Mouse (Mus musculus): ENCODE data around the gene Fam222b. TPM values are rescaled to one million over a fixed set of nuclear protein-coding genes. Genes with fewer than 3 reads are reported as not detected.
"Not testable (repeated sequence)": the region's sequence is repeated elsewhere in the genome, so short reads cannot be mapped to it uniquely, and the experiment has no call there.

The Fam222b gene
- polyA plus RNA-seq, 1 experiment from 2014 or later: 21.8 TPM

DNA sequence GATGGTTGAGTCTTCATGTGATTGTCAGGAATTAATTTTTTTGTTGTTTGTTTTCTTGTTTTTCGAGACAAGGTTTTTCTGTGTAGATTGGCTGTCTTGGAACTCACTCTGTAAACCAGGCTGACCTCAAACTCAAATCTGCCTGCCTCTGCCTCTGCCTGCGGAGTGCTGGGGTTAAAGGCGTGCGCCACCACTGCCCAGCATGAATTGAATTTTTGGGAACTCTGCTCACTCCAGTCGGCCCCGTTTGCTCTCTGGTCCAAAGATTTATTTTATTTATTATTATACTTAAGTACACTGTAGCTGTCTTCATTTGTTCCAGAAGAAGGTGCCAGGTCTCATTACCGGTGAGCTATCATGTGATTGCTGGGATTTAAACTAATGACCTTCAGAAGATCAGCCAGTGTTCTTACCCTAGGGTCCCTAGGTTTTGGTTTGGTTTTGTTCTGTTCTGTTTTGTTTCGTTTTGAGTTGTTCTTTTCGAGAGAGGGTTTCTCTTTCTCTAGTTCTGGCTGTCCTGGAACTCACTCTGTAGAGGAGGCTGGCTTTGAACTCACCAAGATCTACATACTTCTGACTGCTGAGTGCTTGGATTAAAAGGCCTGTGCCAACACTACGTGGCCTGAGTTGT lies 89.5 kb downstream of the Fam222b start:
- Histone ChIP-seq H3K4me2 (ENCODE audit: low read length) (peak overlapping the region; percentile 51), H3K36me3 (ENCODE audit: control insufficient read depth, insufficient read depth, low read length) (peaks cover 12% of the 10 kb centered on the region), H3K27me3 (replicated peaks; ENCODE audit: control insufficient read depth, insufficient read depth, low read length) (no peaks in the 10 kb centered on the region), H3K9me3 (ENCODE audit: control insufficient read depth, low read length) (no peaks in the 10 kb centered on the region), H3K4me3 (ENCODE audit: low read length) (peak overlapping the region; percentile 77), H3K9ac (ENCODE audit: low read depth, low read length) (peak overlapping the region; percentile 45; the same call in 1 of the 2 replicates), H3K4me1 (ENCODE audit: control insufficient read depth, insufficient read depth, low read depth, low read length) (peaks cover 28% of the 10 kb centered on the region), H3K27ac (ENCODE audit: low read depth, low read length) (peak overlapping the region; percentile 54; the same call in 1 of the 2 replicates)
- 45% methylated on average over 10 of the region's 10 CpGs for WGBS
- no peak for ATAC-seq

DNA sequence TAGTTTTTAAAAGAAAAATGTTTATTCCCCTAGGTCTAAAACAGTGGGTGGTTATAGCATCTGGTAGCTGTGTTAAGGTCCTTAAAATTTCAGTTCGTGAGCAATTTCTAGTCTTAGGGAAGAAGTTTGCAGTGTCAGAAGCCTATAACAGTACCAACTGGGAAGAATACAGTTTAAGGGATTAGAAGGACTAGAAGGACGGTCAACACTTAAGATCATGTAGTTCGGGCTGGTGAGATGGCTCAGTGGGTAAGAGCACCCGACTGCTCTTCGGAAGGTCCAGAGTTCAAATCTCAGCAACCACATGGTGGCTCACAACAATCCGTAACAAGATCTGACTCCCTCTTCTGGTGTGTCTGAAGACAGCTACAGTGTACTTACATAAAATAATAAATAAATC lies 90.2 kb downstream of the Fam222b start:
- WGBS: 94% methylated on average over 6 of the region's 6 CpGs

DNA sequence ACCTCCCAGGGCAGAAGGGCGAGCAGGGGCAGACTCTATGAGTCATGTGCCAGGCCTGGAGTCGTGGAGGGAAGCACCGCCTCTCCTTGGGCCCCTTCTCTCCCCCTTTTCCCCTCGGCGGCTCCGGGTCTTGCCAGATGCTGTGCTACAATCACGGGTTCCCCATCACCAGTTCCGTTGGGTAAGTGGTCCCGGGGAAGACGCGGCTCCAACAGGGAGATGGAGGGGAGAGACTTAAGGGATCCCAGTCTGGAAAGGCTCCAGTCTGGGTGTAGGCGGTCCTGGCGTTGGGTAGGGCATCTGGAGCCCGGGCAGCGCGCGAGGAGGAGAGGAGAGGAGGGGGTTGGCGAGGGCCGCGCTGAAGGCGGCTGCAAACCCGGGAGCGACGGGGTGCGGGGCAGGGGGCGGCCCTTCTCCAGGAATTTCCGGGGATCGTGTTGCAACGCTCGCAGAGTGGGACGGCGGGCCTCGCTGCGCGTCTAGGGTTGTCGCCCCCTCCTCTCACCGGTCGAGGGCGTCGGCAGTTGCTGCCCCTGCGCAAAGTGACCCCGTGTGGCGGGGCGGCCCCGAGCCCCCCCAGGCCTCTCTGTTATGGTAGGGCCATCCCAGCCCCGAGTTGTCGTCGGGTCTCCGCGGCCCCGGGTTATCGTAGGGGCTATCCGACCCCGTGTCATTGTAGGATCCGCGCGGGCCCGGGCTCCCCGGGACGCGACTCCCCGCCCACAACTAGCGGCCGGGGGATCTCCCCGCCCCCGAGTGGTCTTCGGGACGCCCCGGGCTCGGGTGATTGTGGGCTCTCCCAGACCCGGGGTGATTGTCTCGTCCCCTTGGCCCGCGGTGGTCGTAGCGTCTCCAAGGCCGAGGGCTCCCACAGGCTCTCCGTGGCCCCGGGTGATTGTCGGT lies 94.1 kb downstream of the Fam222b start, which contains the start of gene Rab34:
Gene Rab34 (plus strand): TSS at position 100 of the 903 bp plus-strand sequence.
- WGBS: under 1% methylated on average over 74 of the region's 80 CpGs
- Histone ChIP-seq H3K36me3 (ENCODE audit: control insufficient read depth, insufficient read depth, low read length) (peaks cover 9% of the 10 kb centered on the region; the same call in 1 of the 2 replicates), H3K4me2 (ENCODE audit: low read length) (peak within 1 kb of the TSS; percentile 70), H3K27me3 (replicated peaks; ENCODE audit: control insufficient read depth, insufficient read depth, low read length) (no peaks in the 10 kb centered on the region), H3K4me1 (ENCODE audit: control insufficient read depth, insufficient read depth, low read depth, low read length) (peaks cover 13% of the 10 kb centered on the region), H3K9me3 (ENCODE audit: control insufficient read depth, low read length) (no peaks in the 10 kb centered on the region), H3K4me3 (ENCODE audit: low read length) (peak within 1 kb of the TSS; percentile 78), H3K27ac (ENCODE audit: low read depth, low read length) (peak within 1 kb of the TSS; percentile 89), H3K9ac (ENCODE audit: low read depth, low read length) (peak within 1 kb of the TSS; percentile 93)
- peak; percentile 80 for ATAC-seq

More for the DNA sequence above, 90.2 kb downstream of the Fam222b start:
- not testable (repeated sequence) for H3K27ac ChIP-seq (ENCODE audit: low read depth, low read length); H3K27me3 ChIP-seq (replicated peaks; ENCODE audit: control insufficient read depth, insufficient read depth, low read length); ATAC-seq; H3K9ac ChIP-seq (ENCODE audit: low read depth, low read length); H3K4me3 ChIP-seq (ENCODE audit: low read length); H3K4me2 ChIP-seq (ENCODE audit: low read length); H3K9me3 ChIP-seq (ENCODE audit: control insufficient read depth, low read length)
- peaks cover 12% of the 10 kb centered on the region for H3K36me3 ChIP-seq (ENCODE audit: control insufficient read depth, insufficient read depth, low read length)
- peaks cover 24% of the 10 kb centered on the region for H3K4me1 ChIP-seq (ENCODE audit: control insufficient read depth, insufficient read depth, low read depth, low read length)

DNA sequence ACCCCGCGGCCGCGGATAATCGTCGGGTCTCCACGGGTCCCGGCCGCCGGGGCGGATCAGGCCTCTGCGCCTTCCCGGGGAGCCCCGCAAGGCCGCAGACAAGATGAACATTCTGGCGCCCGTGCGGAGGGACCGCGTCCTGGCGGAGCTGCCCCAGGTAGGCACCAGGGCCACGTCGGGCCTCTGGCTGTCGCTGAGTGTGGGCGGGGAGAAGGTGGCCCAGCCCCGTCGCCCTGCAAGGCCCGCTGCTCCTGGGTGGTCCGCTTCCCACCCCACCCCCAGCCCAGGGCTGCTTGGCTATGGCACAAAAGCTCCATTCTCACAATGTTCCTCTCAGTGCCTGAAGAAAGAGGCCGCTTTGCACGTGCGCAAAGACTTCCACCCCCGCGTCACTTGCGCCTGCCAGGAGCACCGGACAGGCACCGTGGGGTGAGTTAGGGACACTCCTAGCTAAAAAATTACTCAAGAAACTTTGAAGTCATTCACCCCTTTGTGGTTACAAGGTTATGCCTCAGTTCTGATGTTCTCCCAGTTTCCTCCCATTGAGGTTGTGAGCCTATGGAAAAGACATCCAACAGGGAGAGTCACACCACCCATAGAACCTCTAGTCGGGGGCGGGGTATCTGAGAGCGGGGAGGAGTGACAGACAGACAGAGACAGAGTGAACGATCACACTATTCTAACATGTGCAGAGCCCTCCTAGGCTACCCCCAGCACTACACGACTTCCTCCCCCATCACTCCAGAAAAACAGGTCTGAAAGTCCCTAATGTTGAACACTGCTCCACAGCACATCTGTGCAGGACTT lies 95.0 kb downstream of the Fam222b start:
- WGBS: under 1% methylated on average over 37 of the region's 42 CpGs
- Histone ChIP-seq H3K4me3 (ENCODE audit: low read length) (peak overlapping the region; percentile 78), H3K36me3 (ENCODE audit: control insufficient read depth, insufficient read depth, low read length) (peaks cover 9% of the 10 kb centered on the region; the same call in 1 of the 2 replicates), H3K9ac (ENCODE audit: low read depth, low read length) (peak overlapping the region; percentile 93), H3K27me3 (replicated peaks; ENCODE audit: control insufficient read depth, insufficient read depth, low read length) (no peaks in the 10 kb centered on the region), H3K4me2 (ENCODE audit: low read length) (peak overlapping the region; percentile 70), H3K9me3 (ENCODE audit: control insufficient read depth, low read length) (no peaks in the 10 kb centered on the region), H3K27ac (ENCODE audit: low read depth, low read length) (peak overlapping the region; percentile 89), H3K4me1 (ENCODE audit: control insufficient read depth, insufficient read depth, low read depth, low read length) (peaks cover 9% of the 10 kb centered on the region)
- ATAC-seq: peak; percentile 82

DNA sequence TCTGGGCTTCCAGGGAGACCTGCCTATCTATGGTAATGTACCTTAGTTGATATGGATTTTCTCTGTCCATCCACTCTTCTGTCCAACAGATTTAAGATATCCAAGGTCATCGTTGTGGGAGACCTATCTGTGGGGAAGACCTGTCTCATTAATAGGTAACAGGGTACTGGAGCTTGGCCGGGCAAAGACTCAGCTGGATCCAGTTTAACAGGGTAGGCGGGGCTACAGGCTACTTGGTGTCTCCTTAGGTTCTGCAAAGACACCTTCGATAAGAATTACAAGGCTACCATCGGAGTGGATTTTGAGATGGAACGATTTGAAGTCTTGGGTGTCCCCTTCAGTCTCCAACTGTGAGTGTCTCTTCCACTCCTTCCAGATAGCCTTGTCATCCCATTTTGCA lies 95.6 kb downstream of the Fam222b start:
- Histone ChIP-seq H3K9me3 (ENCODE audit: control insufficient read depth, low read length) (no peaks in the 10 kb centered on the region), H3K4me3 (ENCODE audit: low read length) (peak overlapping the region; percentile 78; the same call in 1 of the 2 replicates), H3K4me2 (ENCODE audit: low read length) (peak overlapping the region; percentile 70), H3K9ac (ENCODE audit: low read depth, low read length) (no peak overlapping the region; the same call in 1 of the 2 replicates), H3K27me3 (replicated peaks; ENCODE audit: control insufficient read depth, insufficient read depth, low read length) (no peaks in the 10 kb centered on the region), H3K27ac (ENCODE audit: low read depth, low read length) (peak overlapping the region; percentile 89), H3K4me1 (ENCODE audit: control insufficient read depth, insufficient read depth, low read depth, low read length) (peaks cover 12% of the 10 kb centered on the region), H3K36me3 (ENCODE audit: control insufficient read depth, insufficient read depth, low read length) (peaks cover 9% of the 10 kb centered on the region; the same call in 1 of the 2 replicates)
- no peak for ATAC-seq
- WGBS: 67% methylated on average over 6 of the region's 6 CpGs

DNA sequence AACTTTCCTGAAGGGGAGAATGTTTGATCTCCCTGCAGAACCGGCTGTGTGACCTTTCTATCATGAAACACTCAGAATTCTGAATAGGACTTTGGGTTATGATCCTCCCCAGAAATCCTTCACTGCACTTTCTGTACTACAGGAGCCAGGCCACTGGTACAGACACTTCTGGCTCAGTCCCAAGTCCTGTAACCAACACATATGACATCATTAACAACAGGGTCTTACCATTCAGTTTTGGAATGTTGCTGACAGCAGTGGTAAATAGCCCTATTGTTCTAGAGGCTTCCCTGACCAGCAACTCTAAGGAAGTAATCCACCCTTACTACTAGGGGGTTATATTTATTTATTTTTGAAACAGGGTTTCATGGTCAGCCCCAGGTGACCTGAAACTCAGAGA lies 98.7 kb downstream of the Fam222b start, which contains the start of gene Proca1:
Gene Proca1 (plus strand): TSS at position 280 of the 400 bp plus-strand sequence.
- peak within 1 kb of the TSS; percentile 58; the same call in 1 of the 2 replicates for H3K4me2 ChIP-seq (ENCODE audit: low read length)

DNA sequence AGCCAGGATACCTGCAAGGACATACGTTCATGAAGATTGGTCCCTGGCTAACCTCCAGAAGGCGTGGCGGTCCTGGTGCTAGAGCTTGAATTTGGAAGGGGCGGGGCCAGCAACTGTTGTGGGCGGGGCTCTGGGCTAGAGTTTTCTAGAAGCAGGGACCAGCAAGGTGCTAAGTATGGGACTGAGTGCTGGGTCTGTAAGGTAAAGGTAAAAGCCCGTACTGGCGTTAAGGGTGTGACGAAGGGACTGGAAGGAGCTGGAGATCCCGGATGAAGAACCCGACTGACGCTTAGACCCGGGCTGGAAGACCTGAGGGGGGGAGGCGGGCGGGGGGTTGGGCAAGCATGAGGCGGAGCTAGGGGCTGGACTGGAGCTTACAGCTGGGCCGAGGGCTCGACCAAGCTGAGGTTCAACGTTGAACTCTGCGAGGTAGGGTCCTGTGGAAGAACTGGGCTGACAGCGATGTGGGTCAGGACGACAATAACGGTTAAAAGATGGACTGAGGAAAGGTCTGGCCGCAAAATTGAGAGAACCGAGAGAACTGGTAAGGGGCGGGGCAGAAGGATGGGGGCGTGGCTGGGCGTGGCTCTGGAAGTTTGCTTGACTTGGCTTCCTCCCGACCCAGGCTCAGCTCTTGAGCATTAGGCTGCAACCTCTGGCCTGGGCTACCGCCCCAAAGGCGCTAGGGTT lies 100.1 kb downstream of the Fam222b start:
- Histone ChIP-seq H3K4me2 (ENCODE audit: low read length) (peak overlapping the region; percentile 58), H3K4me1 (ENCODE audit: control insufficient read depth, insufficient read depth, low read depth, low read length) (peaks cover 11% of the 10 kb centered on the region), H3K27ac (ENCODE audit: low read depth, low read length) (no peak overlapping the region), H3K9ac (ENCODE audit: low read depth, low read length) (peak overlapping the region; percentile 50), H3K4me3 (ENCODE audit: low read length) (peak overlapping the region; percentile 38), H3K9me3 (ENCODE audit: control insufficient read depth, low read length) (no peaks in the 10 kb centered on the region), H3K36me3 (ENCODE audit: control insufficient read depth, insufficient read depth, low read length) (peaks cover 9% of the 10 kb centered on the region; the same call in 1 of the 2 replicates), H3K27me3 (replicated peaks; ENCODE audit: control insufficient read depth, insufficient read depth, low read length) (no peaks in the 10 kb centered on the region)
- peak; percentile 68 for ATAC-seq
- WGBS: 3% methylated on average over 27 of the region's 30 CpGs

More for the DNA sequence above, 98.7 kb downstream of the Fam222b start, which contains the start of gene Proca1:
- Histone ChIP-seq H3K4me3 (ENCODE audit: low read length) (no peak within 1 kb of the TSS), H3K4me1 (ENCODE audit: control insufficient read depth, insufficient read depth, low read depth, low read length) (peaks cover 12% of the 10 kb centered on the region), H3K27me3 (replicated peaks; ENCODE audit: control insufficient read depth, insufficient read depth, low read length) (no peaks in the 10 kb centered on the region), H3K9ac (ENCODE audit: low read depth, low read length) (no peak within 1 kb of the TSS), H3K27ac (ENCODE audit: low read depth, low read length) (no peak within 1 kb of the TSS), H3K36me3 (ENCODE audit: control insufficient read depth, insufficient read depth, low read length) (peaks cover 9% of the 10 kb centered on the region; the same call in 1 of the 2 replicates), H3K9me3 (ENCODE audit: control insufficient read depth, low read length) (no peaks in the 10 kb centered on the region)
- no peak for ATAC-seq
- WGBS: 85% methylated on average over 1 of the region's 1 CpGs
